Mouse (Mus musculus): ENCODE data around the gene Bax. TPM values are rescaled to one million over a fixed set of nuclear protein-coding genes. Genes with fewer than 3 reads are reported as not detected.
A peak's percentile ranks its signal among the peaks of the same experiment; 100 is the strongest.

The Bax gene
- 100 to 1,000 TPM in 21 of 26 experiments, 10 to 100 TPM in 5; 69.8 to 213 (median 134) TPM for total RNA-seq (2018; cell fraction: chromatin; rRNA removed)
- 100 to 1,000 TPM; 144 to 214 (median 171) TPM for total RNA-seq (2018; cell fraction: cytosol; rRNA removed)
- 100 to 1,000 TPM; 106 to 261 (median 170) TPM for total RNA-seq (2018; cell fraction: nucleus; rRNA removed)
- 72.6 to 246 TPM (median 245 TPM) in 3 replicates for polyA plus RNA-seq (2018)

GRCm38 (mm10) chr7:45466283-45467089, at the start of gene Bax:
Bax (minus strand) TSS chr7:45466898.
- peaks cover 49% of the 10 kb centered on the region for H3K79me2 ChIP-seq (ENCODE audit: inconsistent target)
- H3K36me3 ChIP-seq (ENCODE audit: inconsistent target) = peaks cover 32% of the 10 kb centered on the region; the same call in 1 of the 2 replicates
- peak within 1 kb of the TSS; percentile 95 for H3K27ac ChIP-seq
- peak within 1 kb of the TSS; percentile 93 for H3K4me3 ChIP-seq (ENCODE audit: inconsistent target)
- WGBS (ENCODE audit: missing documents) = under 1% methylated on average over 56 of the region's 58 CpGs

- H3K79me2 ChIP-seq (ENCODE audit: inconsistent target) = no peaks in the 10 kb centered on the region
- H3K4me3 ChIP-seq (ENCODE audit: inconsistent target) = no peak overlapping the region
- WGBS (ENCODE audit: missing documents) = 68% methylated on average over 15 of the region's 16 CpGs
- H3K27ac ChIP-seq = no peak overlapping the region
- no peaks in the 10 kb centered on the region for H3K36me3 ChIP-seq (ENCODE audit: inconsistent target)
These were observed 48.7 kb upstream of the Bax start for GRCm38 (mm10) chr7:45515436-45515835.

- no peak overlapping the region for H3K27ac ChIP-seq
These were observed 47.7 kb upstream of the Bax start for GRCm38 (mm10) chr7:45514411-45514810.

GRCm38 (mm10) chr7:45509912-45510787, 43.5 kb upstream of the Bax start, which contains the start of gene Nucb1:
Nucb1 (minus strand) TSS chr7:45510406.
- Histone ChIP-seq H3K27ac (peak within 1 kb of the TSS; percentile 77), H3K79me2 (ENCODE audit: inconsistent target) (peaks cover 8% of the 10 kb centered on the region; the same call in 1 of the 2 replicates), H3K36me3 (ENCODE audit: inconsistent target) (no peaks in the 10 kb centered on the region; the same call in 1 of the 2 replicates), H3K4me3 (ENCODE audit: inconsistent target) (peak within 1 kb of the TSS; percentile 99)
- 0% methylated on average over 44 of the region's 44 CpGs for WGBS (ENCODE audit: missing documents)

More at GRCm38 (mm10) chr7:45514411-45514810, 47.7 kb upstream of the Bax start:
- Histone ChIP-seq H3K36me3 (ENCODE audit: inconsistent target) (no peaks in the 10 kb centered on the region), H3K79me2 (ENCODE audit: inconsistent target) (peaks cover 6% of the 10 kb centered on the region; the same call in 1 of the 2 replicates), H3K4me3 (ENCODE audit: inconsistent target) (no peak overlapping the region)
- 96% methylated on average over 7 of the region's 7 CpGs for WGBS (ENCODE audit: missing documents)

GRCm38 (mm10) chr7:45509181-45509882, 42.6 kb upstream of the Bax start:
- WGBS (ENCODE audit: missing documents) = 9% methylated on average over 18 of the region's 19 CpGs
- H3K79me2 ChIP-seq (ENCODE audit: inconsistent target) = peaks cover 8% of the 10 kb centered on the region; the same call in 1 of the 2 replicates
- H3K36me3 ChIP-seq (ENCODE audit: inconsistent target) = no peaks in the 10 kb centered on the region; the same call in 1 of the 2 replicates
- peak overlapping the region; percentile 99 for H3K4me3 ChIP-seq (ENCODE audit: inconsistent target)
- peak overlapping the region; percentile 77 for H3K27ac ChIP-seq

GRCm38 (mm10) chr7:45508561-45508960, 41.9 kb upstream of the Bax start:
- H3K79me2 ChIP-seq (ENCODE audit: inconsistent target) = peaks cover 8% of the 10 kb centered on the region; the same call in 1 of the 2 replicates
- no peak overlapping the region for H3K4me3 ChIP-seq (ENCODE audit: inconsistent target)
- WGBS (ENCODE audit: missing documents) = 46% methylated on average over 6 of the region's 6 CpGs
- no peaks in the 10 kb centered on the region; the same call in 1 of the 2 replicates for H3K36me3 ChIP-seq (ENCODE audit: inconsistent target)
- H3K27ac ChIP-seq = no peak overlapping the region

- H3K27ac ChIP-seq = no peak overlapping the region
- H3K36me3 ChIP-seq (ENCODE audit: inconsistent target) = no peaks in the 10 kb centered on the region; the same call in 1 of the 2 replicates
- H3K79me2 ChIP-seq (ENCODE audit: inconsistent target) = peaks cover 8% of the 10 kb centered on the region; the same call in 1 of the 2 replicates
- H3K4me3 ChIP-seq (ENCODE audit: inconsistent target) = no peak overlapping the region
- 89% methylated on average over 6 of the region's 6 CpGs for WGBS (ENCODE audit: missing documents)
These were observed 40.9 kb upstream of the Bax start for GRCm38 (mm10) chr7:45507583-45507982.

GRCm38 (mm10) chr7:45498427-45498826, 31.7 kb upstream of the Bax start:
- 99% methylated on average over 6 of the region's 6 CpGs for WGBS (ENCODE audit: missing documents)
- H3K4me3 ChIP-seq (ENCODE audit: inconsistent target) = no peak overlapping the region
- H3K27ac ChIP-seq = no peak overlapping the region
- H3K79me2 ChIP-seq (ENCODE audit: inconsistent target) = no peaks in the 10 kb centered on the region
- peaks cover 71% of the 10 kb centered on the region for H3K36me3 ChIP-seq (ENCODE audit: inconsistent target)

- H3K79me2 ChIP-seq (ENCODE audit: inconsistent target) = no peaks in the 10 kb centered on the region
- H3K36me3 ChIP-seq (ENCODE audit: inconsistent target) = peaks cover 63% of the 10 kb centered on the region
- WGBS (ENCODE audit: missing documents) = 96% methylated on average over 9 of the region's 9 CpGs
- no peak overlapping the region for H3K27ac ChIP-seq
- H3K4me3 ChIP-seq (ENCODE audit: inconsistent target) = no peak overlapping the region
These were observed 27.9 kb upstream of the Bax start for GRCm38 (mm10) chr7:45494548-45494947.

GRCm38 (mm10) chr7:45492951-45493350, 26.3 kb upstream of the Bax start:
- Histone ChIP-seq H3K4me3 (ENCODE audit: inconsistent target) (no peak overlapping the region), H3K27ac (no peak overlapping the region), H3K79me2 (ENCODE audit: inconsistent target) (no peaks in the 10 kb centered on the region), H3K36me3 (ENCODE audit: inconsistent target) (peaks cover 48% of the 10 kb centered on the region)
- WGBS (ENCODE audit: missing documents) = 98% methylated on average over 5 of the region's 5 CpGs

- Histone ChIP-seq H3K79me2 (ENCODE audit: inconsistent target) (no peaks in the 10 kb centered on the region), H3K36me3 (ENCODE audit: inconsistent target) (peaks cover 42% of the 10 kb centered on the region), H3K27ac (no peak overlapping the region), H3K4me3 (ENCODE audit: inconsistent target) (no peak overlapping the region)
- WGBS (ENCODE audit: missing documents) = 98% methylated on average over 8 of the region's 8 CpGs
These were observed 25.6 kb upstream of the Bax start for GRCm38 (mm10) chr7:45492225-45492844.

GRCm38 (mm10) chr7:45491264-45491663, 24.6 kb upstream of the Bax start:
- no peak overlapping the region for H3K27ac ChIP-seq
- WGBS (ENCODE audit: missing documents) = 16% methylated on average over 3 of the region's 3 CpGs
- no peak overlapping the region for H3K4me3 ChIP-seq (ENCODE audit: inconsistent target)
- H3K79me2 ChIP-seq (ENCODE audit: inconsistent target) = no peaks in the 10 kb centered on the region
- H3K36me3 ChIP-seq (ENCODE audit: inconsistent target) = peaks cover 33% of the 10 kb centered on the region

GRCm38 (mm10) chr7:45490822-45491221, 24.1 kb upstream of the Bax start:
- H3K4me3 ChIP-seq (ENCODE audit: inconsistent target) = no peak overlapping the region
- H3K79me2 ChIP-seq (ENCODE audit: inconsistent target) = no peaks in the 10 kb centered on the region
- 48% methylated on average over 4 of the region's 9 CpGs for WGBS (ENCODE audit: missing documents)
- H3K36me3 ChIP-seq (ENCODE audit: inconsistent target) = peaks cover 28% of the 10 kb centered on the region
- no peak overlapping the region for H3K27ac ChIP-seq
